Mouse (Mus musculus) kidney, postnatal 10 days (tissue): ENCODE measurements around the gene Rbx1.
"Not testable (repeated sequence)": the region's sequence is repeated elsewhere in the genome, so short reads cannot be mapped to it uniquely, and the experiment has no call there.

ENCODE experiments used
- DNase-seq: peaks from one replicate; pipeline ENCODE4 v3.0.0; 2021; ENCODE audit warnings: mixed read lengths

Gene Rbx1

DNA sequence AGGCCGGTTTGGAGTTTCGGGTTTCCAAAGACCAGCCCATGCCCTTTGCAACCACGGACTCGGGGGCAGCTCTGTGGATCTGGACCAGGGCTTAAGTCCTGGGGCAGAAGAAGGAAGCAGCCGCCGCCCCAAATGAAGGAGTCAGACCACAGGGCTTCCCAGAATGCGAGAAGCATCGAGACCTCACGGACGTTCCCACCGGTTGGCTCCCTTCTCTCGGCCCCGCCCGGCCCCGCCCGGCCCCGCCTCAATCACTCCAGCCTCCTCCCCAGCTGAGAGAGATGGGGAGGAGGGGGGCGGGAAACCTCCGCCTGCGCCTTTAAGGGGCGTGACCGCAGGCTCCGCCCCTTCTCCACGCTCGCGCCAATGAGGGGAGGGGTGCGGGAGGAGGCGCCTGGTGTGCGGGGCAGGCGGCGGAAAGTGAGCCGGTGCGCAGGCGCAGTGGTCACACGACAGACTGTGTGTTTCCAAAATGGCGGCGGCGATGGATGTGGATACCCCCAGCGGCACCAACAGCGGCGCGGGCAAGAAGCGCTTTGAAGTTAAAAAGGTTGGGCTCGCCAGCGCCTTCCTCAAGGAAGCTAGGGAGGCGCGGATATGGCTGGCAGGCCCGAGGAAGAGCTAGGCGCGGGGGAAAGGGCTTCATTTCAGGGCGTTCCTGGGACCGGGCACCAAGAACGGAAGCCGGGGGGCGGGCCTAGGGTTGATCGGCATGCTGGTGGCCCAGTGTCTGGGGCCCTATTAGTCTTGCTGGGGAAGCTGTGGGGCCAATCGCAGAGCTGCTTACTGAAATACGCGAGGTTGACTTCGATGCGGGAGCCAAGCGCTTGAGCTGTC is at the start of gene Rbx1:
Rbx1 (plus strand) TSS at position 396 of the 837 bp plus-strand sequence.
- DNase-seq = peak; percentile 99

DNA sequence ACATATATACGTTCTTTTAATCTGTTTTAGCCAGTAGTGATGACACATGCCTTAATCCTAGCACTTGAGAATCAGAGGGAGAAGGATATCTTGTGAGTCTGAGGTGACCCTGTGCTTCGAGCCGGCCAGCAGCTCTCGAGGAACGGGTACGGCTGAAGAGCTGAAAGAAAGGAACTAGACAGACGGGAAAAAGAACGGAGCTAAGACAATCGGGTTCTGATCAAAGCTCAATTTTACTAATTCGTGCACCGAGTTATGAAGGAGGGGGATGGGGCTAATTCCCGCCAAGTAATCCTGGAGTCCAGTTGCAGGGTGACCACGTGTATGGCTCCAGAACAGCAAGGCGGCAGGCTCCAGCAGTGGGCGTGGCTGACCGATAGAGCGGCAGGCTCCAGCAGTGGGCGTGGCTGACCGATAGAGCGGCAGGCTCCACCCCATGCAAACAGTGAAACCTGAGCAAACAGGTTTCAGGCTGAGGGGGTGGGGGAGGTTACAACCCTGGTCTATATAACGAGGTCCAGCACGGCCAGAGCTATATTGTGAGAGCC is 49.3 kb upstream of the Rbx1 start:
- peak; percentile 84 for DNase-seq

DNA sequence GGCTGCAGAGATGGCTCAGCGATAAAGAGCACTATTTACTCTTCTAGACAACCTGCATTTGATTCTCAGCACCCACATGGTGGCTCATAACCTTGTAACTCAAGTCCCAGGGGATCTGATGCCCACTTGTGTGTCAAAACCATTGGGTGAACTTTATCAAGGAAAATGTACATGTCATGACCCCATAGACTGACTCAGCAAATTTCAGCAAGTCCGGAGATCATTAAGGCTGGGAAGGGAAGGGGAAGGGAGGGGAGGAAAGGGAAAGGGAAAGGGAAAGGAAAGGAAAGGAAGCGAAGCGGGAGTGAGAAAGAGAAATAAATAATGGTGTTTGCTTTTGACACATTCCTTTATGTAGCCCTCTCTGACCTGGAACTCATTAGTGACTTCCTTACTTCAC is 48.0 kb upstream of the Rbx1 start:
- DNase-seq = no peak

DNA sequence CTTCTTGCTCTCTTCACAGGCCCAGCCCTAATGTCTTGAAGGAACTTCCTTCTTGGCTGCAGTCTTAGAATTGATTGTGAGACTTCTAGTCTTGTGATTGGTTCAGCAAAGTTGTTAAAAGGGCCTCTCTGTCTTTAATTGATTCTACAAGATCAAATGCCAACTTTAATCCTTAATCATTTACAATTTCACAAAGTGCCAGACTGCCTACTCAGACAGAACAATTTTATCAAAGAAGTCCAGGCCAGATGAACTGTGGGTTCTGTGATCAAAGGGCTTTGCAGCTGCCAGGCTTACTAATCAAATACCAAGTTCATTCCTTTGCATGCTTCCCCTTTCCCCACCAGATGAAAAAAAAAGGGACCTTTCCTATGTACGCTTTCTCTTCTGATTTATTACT is 44.6 kb upstream of the Rbx1 start:
- DNase-seq = no peak

DNA sequence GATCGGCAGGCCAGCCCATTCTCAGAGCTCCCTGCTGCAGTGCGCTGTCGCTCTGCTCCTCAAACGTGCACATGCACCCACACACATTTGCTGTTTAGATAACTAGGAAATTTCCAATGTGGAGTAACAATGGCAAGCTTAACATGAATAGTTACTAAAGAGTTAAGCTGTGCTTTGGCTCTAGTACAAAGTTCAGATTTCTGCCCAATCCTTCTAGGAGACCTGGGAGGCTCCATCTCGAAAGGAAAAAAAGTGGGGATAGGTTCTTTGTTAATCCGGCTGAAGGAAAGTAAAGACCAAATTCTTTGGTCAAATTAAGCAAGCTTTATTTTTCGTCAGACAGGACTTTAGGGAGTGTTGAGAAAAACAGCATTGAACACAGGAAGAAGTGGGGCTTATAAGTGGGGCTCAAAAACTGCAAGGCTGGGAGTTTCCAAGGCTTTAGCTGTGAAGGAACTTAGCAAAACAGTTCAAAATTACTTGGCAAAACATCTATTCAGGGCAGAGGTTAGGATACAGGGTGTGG is 43.9 kb upstream of the Rbx1 start:
- peak; percentile 14 for DNase-seq

DNA sequence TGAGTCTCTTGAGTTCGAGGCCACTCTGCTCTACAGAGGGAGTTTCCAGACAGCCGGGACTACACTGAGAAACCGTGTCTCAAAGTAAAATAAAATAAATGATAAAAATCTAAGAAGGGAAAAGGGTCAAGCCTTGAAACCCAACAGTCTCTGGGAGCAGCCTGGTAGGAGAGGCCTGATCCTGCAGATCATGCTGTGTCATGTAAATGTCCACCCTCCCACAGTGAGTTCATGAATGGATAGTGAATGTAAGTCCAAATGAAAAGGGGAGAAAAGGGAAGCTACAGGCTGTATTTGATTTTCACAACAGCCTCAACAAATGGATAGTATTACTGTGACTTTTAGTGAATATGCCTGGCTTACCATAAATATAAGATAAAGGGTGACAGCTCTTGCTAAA is 40.8 kb upstream of the Rbx1 start:
- no peak for DNase-seq

DNA sequence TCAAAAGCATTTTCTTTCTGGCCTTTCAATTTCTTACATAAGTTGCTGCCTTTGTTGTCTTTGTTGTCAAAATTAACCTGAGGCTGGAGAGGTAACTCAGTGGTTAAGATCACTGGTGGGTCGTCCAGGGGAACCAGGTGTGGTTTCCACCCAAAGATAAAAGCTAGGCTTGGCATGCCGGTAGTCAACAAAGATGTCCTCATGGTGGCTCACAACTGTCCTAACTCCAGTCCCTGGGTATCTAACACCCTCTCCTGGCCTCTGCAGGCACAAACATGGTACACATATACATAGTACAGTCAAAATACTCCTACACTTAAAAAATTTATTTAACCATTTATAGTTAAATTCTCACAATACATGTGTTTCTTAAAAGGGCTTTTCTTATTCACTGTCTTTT is 38.1 kb upstream of the Rbx1 start:
- DNase-seq = no peak

DNA sequence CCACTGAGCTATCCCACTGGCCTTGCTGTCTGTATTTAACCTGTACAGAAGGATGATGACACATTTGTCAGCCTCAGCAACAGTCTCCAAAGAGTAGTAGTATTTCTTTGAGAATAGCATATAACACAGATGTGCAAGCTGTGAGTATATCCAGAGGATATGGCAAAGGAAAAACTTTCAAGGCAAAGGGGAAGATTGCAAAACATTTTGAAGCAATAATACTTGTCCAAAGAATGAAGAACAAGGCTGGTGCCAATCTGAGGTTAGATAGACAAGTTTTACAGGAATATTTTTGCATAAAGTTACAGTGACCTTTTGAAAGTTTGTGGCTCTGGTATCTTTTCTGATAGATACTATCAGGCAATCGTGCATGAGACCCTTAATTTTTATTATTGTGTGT is 34.9 kb upstream of the Rbx1 start:
- no peak for DNase-seq

DNA sequence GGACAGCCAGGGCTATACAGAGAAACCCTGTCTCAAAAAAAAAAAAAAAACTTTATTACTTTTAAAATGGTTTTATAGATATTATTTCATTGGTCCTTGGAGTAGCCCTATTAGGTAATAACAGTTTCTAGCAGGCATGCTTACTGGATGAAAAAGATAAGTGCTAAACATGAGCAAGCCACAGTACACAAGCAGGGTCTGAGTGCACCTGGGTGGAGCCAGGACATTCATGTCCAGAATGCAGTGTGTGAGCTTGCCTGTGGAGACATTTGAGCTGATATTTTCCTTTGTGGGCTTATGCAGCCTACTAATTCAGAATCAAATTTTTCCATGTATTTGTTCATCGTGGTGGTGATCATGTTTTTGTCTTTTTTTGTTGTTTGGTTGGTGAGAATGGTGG is 27.8 kb upstream of the Rbx1 start:
- no peak for DNase-seq

DNA sequence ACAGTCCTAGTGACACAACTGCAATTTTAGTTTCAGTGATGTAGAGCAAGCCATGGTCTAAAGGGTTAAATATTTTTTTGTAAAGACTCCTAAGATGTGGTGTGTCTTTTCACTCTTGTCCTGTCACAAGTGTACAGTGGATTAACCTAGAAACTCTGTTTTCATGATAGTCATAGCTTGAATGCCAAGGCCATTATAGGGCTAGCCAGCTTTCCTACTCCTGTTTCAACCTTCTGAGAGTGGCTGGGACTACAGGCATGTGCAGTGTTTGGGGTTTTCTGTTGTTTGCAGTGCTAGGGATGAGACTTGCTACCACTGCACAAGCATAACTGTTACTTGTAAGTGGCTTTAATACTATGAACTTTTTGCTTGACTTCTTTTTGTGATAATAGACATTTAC is 26.9 kb upstream of the Rbx1 start:
- no peak for DNase-seq

DNA sequence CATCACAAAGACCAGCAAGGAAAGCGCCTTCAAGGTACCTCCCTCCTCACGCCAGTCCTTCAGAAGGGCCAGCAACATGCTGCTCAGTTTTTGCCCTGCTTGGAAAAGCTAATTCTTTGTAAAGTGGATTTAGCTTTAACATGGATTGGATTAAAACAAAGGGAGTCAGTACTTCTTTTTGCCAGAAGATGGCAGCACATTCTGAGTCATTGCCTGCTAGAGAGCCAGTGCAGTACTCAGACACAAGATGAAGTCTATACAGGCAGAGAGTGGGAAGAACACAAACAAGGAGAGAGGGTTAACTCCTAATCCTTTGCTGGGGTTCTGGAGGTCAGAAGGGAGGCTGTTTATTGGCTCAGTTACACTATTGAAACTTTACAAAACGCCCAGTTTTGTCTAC is 17.6 kb upstream of the Rbx1 start:
- DNase-seq = peak; percentile 69

DNA sequence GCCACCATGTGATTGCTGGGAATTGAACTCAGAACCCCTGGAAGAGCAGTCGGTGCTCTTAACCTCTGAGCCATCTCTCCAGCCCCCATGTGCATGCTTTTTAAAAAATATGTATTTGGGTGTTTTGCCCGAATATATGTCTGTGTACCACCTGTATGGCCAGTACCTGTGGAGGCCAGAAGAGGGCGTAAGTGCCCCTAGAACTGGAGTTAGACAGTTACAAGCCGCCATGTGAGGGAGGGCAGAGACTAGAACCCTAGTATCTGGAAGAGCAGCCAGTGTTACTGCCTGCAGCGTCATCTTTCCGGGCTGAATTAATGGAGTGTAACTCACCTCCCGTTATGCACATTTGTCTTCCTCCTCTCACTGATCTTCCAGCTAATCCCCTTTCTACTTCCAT is 4.6 kb upstream of the Rbx1 start:
- no peak for DNase-seq

DNA sequence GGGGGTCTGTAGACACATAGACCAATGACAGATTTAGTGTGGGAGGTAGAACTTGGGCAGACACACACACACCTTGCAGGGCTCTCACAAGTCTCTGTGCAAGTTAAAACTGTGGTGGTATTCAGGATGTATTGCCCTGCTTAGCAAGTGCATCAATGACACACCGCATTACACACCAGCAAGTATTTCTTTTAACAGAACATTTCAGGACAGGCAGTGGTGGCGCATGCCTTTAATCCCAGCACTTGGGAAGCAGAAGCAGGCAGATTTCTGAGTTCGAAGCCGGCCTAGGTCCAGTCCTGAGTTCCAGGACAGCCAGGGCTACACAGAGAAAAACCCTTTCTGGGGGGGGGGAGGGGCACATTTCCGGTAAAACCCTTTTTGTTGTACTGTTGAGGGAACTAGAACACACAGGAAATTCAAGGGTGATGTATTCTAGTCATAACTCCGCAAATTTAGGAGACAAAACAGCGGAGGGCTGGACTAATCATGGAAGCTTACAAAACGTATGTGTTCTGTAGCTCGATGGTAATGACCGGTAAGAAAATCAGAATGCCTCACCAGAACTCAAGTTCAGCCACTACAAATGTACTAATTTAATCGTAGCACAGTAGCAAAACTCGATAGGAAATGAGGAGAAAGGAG is 958 bp upstream of the Rbx1 start:
- no peak for DNase-seq

DNA sequence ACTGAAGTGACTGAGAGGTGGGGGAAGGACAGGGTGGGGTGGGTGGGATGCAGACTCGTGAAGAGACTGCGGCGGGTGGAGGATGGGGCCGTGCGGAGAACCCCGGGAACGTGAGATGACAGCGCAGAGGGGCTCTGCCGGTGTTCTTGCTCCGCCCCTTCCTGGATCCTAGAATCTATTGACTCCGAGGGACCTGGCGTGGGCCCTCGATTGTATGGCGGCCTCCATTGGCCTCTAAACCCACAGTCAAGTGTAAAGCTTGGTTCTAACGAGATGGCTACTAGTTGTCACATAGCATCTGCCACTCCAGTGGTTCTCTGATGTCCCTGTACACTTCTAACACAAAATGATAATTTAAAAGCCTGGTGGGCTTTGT is 630 bp downstream of the Rbx1 start:
- DNase-seq = no peak

DNA sequence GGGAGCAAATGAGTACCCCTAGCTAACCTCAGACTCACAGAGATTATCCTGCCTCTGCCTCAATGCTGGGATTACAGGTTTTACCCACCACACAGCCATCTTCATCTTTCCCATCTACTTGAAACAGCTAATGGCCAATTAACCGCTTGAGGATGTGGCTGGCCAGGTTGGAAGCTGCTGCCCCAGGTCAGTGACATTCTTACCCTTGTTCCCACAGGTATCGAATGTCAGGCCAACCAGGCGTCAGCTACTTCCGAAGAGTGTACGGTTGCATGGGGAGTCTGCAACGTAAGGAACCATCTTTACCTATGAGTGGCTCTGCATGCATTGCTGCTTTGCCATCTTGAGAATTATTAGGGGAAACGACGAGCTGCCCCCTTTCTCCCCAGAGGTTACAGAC is 4.6 kb downstream of the Rbx1 start:
- no peak for DNase-seq

DNA sequence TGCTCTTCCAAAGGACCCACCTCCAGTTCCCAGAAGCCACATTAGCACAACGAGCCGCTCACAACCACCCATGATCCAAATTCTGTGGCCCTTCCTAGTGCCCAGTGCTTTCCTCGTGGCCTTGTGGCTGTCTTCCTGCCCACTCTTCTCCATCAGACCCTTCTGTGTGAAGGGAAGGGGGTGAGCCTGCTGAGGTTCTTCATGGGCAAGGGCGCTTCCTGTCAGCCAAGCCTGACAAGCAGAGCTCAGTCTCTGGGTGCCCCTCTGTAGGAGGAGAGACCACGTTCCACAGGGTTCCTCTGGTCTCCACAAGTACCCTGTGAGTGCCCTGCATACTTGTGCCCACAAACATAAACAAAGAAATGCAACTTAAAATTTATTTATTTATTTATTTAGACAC is 6.2 kb downstream of the Rbx1 start:
- DNase-seq = no peak

DNA sequence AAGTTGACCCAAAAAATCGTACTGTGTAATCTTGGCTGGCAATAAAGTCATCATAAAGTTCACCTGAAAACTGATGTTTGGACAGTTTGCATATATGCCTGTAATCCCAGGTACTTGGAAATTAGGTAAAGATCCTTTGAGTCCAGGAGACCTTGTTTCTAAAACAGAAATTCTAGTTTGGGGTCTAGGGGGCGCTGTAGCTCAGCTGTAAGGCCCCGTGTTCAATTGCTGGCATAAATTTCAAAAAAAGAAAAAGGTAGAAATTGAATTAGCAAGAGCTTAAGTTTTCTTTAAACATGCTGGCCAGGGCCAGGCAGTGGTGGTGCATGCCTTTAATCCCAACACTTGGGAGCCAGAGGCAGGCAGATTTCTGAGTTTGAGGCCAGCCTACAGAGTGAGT is 9.6 kb downstream of the Rbx1 start:
- DNase-seq = peak; percentile 44

DNA sequence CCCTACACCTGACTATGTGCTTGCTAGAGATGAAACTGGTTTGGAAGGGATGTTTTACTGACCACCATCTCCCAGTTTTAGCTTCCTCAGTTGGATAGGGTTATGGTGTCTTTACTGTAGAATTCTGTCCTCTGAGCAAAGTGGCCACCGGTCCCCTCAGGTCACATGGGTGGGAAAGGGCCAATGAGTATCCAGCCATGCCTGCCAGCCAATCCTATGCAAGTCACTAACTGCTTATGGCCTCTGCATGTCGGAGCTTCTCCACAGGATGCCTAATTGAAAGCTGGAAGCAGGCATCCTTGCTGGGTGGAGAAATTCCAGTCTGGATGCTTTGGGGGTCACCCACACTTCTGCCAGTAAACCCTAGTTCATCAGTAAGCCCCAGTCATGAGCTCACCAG is 10.5 kb downstream of the Rbx1 start:
- peak; percentile 22 for DNase-seq

DNA sequence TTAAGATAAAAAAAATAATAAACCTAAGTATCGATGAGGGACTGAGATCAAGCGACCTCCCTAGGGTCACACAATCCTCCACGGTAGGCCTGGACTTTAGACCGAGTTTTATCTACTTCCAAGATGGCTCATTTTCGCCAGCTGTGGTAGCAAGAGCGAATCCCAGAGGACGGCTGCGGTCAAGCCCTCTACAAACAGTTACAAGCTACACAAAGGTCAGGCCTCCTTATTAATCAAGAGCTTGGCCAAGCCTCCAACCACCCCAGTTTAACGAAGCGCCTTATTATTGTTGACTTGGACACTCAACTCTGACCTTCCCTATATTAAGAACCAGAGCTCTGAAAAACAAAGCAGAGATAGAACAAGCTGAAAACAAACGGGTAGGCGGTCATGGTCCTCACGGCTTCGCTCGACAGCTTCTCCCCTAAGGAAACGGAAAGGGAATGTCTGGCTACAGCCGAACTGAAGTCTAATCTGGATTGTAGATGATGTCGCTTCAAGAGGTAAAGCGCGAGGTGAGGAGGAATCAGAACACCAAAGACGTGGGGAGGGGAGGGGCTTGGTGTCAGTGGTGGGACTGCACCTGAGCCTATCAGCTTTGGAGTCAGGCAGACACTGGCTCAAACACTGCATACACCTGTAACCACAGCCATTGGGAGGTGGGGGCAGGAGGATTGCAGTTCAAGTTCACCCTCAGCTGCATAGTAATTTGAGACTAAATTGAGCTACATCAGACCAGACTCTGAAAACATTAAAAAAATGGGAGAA is 13.5 kb downstream of the Rbx1 start:
- DNase-seq = peak; percentile 68

DNA sequence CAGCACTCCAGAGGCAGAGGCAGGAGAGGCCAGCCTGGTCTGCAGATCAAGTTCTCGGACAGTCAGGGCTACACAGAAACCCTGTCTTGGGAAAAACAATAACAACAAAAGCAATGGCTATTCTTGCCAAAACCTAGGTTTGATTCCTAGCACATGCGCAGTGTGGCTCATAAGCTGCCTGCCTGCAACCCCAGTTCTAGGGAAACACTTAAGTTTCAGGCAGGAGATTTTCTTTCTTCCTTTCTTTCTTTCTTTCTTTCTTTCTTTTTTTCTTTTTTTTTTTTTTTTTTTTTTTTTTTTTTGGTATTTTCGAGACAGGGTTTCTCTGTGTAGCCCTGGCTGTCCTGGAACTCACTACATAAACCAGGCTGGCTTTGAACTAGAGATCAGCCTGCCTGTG is 14.2 kb downstream of the Rbx1 start:
- not testable (repeated sequence) for DNase-seq

DNA sequence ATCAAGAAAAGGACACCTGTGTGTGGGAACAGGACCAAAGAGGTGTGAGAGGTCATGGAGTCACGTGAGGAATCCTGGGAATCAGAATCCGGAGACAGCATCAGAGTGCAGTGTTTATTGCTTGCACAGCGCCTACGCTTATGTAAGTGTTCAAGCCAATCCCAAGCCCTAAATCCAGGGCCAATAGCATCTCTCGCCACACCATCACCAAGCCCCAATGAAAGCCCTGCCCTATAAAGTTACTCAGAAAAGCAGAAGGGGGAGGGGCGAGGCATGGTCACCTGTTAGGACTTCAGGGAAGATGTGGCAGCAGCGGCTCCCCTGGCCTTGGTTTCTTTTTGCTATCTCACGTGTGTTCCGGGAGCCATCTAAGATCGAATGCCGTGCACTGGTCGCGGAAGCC is 14.9 kb downstream of the Rbx1 start:
- DNase-seq = peak; percentile 50

DNA sequence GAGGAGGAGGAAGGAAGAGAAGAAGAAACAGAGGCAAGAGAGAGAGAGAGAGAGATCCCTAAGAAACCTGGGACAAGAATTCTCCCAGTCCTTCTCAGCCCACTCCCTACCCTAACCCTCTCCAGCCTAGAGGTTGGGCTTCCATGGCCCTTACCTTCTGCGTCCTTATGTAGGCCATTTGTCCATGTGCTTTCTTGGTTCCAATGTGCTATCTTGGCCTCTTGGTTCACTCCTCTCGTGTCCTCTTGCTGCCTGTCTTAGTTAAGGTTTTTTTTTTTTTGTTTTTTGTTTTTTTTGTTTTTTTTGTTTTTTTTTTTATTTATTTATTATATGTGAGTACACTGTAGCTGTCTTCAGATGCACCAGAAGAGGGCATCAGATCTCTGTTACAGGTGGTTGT is 16.9 kb downstream of the Rbx1 start:
- no peak for DNase-seq

DNA sequence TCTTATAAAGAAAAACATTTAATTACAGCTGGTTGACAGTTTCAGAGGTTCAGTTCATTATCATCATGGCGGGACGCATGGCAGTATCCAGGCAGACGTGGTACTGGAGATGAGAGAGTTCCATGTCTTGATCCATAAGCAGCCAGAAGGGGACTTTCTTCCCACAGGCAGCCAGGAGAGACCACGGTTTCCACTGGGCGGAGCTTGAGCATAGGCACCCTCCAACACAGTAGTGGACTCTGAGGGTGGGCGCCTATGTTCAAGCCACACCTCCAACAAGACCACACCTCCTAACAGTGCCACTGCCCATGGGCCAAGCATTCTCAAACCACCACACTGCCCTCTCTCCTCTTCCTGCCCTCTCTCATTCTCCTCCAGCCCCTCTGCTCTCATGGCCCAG is 17.6 kb downstream of the Rbx1 start:
- DNase-seq = no peak
